Mouse (Mus musculus) hindlimb bud, embryonic 11.5 days (tissue): ENCODE results near the gene 1700086D15Rik.

ENCODE experiments used
- DNase-seq: peaks from one replicate; pipeline ENCODE4 v3.0.0-alpha.2; 2012; ENCODE audit warnings: low read depth, low spot score; ENCODE audit errors: extremely low spot score

Gene 1700086D15Rik

DNA sequence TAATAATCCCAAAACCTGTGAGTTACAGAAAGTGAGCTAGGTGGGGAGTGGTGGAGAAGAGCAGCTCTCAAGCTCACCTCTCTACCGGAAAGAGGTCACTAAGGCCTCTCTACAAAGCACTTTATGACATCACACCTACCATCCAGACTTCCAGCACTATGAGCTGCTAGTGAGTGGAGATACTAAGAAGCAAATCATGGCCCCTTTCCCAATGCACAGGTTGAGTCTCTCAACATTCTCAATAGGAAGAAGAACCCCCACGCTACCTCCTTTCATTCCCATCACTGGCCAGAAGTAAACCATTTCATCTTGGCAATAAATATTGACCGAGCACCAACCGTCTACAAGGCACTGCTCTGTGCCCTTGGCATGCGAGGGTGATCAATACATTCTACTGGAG, at the start of gene 1700086D15Rik:
Gene 1700086D15Rik (minus strand): TSS at position 101 of the 400 bp plus-strand sequence.
- DNase-seq = no peak

DNA sequence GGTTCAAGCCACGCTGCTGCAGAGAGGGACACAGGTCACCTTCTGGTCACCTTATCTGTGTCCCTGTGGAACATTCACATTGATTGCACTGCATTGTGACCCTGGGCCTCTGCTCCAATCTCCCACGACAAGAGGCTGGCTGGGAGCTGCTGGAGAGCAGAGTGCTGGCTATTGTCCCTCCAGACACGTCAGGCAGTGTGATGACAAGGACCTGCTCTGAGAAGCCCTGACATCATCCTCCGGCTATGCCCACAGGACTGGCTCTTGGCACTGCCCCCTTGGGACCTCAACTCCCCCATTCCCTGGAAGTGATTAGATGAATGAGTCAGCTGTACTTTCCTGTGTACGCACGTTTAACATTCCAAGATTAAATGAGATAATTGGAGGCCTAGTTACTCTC, 49.8 kb upstream of the 1700086D15Rik start:
- DNase-seq = no peak

DNA sequence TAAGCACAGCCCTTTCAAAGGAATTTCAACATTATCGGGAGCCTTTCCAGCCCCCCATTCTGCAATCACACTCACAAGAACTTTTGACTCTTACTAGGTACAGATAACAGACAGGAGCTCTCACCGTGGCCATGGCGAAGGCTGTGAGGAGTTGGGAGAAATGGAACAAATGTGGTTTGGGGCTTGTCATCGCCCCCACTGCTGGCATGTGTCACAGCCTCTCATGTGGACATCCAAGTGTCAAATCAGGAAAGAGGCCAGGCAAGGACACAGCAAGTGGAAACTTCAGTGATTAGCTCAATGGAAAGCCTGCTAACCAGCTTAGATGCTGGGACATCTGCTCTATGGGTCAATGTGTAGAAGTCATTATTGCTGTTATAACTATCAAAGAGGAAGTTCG, 45.6 kb upstream of the 1700086D15Rik start:
- no peak for DNase-seq

DNA sequence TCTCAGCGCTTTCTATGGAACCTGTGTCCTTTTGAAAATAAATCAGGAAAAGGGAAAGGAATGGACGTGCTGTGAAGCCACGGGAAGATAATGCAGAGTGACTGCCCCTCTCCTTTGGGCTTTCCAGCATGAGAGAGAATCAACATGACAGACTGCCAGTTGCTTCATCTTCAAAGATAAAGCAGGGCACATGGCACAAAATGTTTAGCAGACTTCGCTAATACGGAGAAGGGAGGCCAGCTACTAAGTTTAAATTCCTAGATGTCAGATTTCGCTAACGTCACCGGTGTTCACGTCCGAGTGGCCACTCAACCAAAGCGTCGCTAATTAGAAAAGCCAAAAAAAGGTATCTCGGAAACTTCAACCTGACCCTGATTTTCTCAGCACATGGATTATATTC, 45.0 kb upstream of the 1700086D15Rik start:
- no peak for DNase-seq

DNA sequence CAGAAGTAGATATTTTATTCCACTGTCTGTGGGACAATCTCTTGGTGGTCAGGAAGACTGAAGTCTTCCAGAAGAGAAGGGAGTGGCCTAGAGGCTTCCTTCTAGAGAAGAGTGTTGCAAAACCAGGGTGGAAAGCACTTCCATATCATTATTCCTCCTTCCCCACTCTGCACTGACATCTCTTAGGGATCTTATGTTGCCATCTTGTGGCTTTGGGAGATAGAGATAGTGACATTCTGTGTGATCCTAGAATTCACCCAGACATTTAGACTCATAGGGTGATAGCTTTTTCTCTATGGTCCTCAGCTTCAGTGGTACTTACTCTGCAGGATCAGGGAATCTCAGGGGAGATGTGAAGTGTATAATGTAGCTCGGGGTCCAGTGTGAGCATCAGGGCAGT, 43.3 kb upstream of the 1700086D15Rik start:
- no peak for DNase-seq

DNA sequence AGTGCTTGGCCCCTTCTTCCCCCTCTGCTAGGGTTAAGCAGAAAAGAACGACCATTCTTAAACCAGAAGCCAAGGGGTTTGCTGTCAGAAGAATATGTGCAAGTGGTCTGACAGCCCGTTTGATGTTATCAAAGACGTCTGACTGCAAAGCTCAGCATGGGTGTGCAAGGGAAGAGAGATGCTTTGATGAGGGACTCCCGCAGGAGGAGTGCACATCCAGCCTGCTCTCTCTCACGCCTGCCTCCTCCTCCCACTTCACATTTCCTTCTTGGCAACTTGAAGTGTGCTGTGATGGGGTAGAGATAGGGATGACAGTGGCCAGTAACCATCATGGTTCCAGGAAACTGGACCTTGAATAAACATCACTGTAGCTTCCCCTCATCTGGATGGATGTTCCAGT, 42.5 kb upstream of the 1700086D15Rik start:
- no peak for DNase-seq

DNA sequence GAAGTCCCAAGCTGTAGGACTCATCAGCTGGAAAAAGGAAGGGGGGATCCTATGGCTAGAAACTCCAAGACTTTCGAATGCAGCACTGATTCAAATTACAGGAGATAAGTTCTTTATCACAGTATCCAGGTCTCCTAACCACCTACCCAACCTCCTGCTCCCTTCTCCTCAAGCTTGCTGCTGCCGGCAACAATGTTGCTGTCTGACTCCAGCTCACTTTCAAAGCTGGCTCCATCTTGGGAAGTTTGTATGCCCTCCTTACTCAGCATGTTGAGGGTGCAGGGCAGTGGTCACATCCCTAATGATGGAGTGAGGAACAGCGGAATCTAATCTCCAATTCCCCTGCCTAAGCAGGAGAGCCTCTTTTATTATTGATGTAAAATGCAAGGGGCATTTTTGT, 38.3 kb upstream of the 1700086D15Rik start:
- DNase-seq = no peak

DNA sequence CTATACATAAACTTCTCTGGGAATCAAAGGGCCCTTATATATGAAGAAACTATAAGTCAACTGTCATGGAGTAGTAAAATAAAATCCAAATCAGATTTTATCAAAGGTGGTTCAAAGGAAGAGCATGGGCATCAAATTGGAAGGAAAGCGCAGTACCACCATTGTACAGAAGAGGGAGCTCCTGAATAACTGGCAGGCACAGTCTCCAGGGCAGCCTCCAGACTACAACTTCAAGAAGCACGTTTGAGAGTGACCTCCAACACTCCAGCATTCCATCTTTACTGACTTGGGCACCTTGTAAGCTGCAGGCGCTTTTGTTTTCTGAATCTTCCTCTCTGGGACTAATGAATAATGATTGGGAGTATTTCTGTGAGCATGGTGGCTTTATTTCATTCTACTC, 37.6 kb upstream of the 1700086D15Rik start:
- peak; percentile 56 for DNase-seq

DNA sequence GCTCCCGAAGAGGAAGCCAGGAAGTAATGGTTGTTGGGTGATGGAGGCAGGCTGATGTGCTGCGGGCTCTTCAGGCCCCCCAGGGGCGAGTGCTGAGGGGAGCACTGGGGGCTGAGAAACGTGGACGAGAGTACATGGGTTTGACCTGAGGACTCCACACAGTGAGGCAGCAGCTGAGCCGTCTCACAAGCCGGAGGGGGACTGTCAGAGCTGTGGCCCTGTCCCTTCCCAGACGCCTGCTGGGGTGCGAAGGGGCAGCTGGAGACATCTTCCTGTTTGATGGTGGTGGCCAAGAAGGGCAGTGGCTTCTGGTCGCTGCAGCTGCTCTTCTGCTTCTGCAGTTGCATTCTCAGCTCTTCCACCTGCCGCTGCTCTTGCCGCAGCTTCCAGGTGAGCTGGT, 27.3 kb upstream of the 1700086D15Rik start:
- no peak for DNase-seq

DNA sequence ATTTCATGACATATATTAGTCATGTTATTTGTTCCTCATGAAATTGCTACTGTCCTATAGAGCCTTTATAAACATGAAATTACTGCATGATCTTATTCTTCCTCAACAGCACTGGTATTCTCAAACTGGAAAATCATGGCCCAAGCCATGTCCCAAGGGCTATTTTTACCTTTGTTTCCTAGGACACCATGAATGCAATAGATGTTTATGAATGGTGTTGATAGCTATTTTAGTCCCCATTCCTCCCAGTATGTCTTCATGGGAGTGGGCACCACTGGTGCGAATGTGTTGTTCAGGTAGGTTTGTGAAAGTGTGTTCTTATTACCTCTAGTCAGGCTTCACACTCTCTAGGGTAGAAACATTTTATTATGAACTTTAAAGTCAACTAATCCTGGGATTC, 25.4 kb upstream of the 1700086D15Rik start:
- DNase-seq = no peak

DNA sequence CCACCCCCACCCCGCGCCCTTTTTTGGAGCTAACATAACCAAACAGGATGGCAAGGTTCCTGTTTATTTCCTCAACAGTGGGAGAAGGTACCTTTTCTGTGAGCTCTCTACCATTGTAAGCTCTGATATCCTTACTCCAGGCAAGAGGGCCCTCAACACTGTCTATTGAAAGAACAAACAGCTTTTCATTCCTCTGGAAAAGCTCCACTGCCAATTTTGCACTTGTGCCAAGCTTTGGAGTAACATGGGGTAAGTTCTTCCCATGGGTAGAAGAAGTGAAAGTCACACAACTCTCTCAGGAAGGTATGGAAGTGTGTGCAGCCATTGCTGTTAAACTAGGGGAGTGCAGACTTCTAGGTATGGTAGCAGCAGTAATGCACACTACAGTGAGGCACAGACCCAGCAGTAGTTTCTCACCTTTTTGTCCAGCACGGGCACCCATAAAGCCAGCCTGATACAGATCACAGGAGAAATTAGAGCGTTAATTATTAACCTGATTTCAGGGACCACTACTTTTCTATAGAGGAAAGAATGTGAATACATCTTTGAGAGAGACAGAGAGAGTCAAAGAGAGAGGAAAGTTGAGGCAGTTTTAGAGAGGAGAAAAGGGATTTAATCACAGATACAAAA, 10.5 kb upstream of the 1700086D15Rik start:
- no peak for DNase-seq

DNA sequence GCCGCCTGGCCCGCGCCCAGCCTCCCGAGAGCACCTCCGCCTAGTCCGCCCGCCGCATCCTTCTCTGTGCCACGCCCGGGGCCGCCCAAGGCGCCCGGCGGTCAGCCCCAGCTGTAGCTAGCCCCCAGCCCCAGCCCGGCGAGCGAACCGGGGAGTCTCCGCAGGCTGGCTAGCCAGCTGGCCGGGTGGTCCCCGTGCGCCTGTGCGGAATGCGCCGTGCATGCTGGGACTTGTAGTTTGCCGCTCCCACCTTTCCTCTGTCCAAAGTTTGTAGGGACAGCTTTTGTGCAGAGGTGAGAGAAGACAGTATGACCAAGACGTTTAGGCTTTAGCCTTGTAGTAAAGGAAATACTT, 3.1 kb upstream of the 1700086D15Rik start, which contains the start of gene Arhgap44:
Gene Arhgap44 (minus strand): TSS at position 195 of the 354 bp plus-strand sequence.
- peak; percentile 10 for DNase-seq

DNA sequence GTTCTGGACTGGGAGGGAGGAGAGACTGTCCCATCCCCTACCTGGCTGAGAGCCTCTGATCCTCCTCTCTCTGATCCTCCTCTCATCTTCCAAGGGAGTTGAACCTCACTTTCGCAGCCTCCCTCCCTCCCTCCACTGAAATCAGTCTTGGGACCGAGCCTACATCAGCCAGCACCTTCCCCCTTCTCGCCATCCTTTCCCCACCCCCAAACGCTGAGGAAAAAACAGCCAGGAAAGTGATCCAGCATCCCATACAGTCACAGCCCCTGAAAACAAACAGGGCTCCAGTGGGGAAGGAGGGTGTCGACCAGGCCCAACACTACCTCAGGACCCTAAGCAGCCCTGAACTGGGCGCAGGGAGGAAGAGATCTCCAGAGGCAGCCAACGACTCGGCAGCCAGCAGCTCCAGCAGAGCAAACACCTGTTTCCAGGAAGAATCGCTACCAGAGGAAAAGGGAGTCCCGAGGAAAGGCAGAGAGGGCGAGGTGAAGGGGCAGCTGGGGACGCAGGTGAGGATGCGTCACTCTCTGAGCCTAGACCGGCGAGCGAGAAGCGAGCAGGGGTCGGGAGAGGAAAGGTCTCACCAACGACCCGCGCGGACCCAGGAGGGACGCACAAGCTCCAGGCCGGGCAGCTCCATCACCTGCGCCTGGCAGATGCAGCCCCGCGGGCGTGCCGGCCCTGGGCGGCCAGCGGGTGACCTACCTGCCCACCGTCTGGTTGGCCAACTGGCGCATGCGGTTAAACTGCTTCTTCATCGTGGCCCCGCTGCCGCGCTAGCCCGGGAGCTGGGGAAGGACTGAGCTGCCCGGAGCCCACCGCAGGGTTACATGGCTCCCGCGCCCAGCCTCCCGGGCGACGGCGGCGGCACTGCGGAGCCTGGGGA, 2.4 kb upstream of the 1700086D15Rik start:
- DNase-seq = no peak

DNA sequence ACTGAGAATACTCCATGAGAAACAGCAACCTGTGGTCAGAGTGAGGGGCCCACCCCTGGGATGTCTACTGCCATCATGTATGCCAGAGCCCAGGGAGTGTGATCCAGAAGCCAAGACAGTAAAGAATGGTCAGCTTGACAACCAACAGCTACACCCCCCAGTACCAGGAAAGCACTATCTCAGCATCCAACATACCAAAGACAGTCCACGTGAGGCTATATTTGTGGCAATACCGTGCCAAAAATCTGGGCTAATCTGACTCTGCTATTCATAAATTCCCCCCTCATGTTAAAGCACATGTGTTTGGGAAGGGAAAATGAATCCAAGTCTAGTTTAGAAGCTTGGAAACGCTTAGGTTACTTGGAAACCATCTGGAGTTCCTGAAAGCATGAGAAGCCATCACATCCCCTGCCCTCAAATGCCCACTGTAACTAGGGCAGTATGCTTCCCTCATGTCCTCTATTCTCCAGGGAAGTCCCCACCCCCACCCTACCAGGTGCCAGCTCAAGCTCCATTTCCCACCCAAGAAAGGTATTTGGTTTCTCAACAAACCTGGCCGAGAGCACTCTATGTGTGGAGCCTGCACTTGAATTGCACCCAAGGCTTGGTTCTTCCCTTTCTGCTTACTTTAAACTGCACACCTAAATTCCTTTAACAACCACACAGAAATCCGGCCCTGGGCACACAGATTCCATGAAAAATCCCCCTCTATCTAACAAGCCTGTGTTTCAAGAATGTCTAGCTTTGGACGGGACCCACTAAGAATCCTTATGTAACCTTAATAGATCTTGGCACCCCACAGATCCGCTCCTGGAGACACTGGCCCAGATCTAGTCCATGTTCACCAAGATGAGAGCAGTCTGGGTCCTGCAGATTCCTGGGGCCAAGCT, 1.5 kb upstream of the 1700086D15Rik start:
- no peak for DNase-seq

DNA sequence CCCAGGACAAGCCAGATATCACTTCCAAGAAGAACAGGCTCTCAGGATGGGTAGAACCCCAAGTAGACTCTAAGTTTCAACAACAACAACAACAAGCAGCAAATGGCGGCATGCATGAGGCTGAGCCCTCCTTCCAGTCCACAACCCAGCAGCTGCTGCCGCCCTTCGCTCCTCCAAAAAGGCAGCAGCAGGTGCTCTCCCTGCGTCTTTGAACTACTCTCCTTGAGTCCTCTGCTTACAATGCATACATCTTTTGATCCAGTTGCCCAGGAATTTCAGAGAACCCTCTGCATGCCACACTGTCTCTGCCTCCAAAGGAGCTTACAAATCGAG, 1.1 kb downstream of the 1700086D15Rik start:
- no peak for DNase-seq

DNA sequence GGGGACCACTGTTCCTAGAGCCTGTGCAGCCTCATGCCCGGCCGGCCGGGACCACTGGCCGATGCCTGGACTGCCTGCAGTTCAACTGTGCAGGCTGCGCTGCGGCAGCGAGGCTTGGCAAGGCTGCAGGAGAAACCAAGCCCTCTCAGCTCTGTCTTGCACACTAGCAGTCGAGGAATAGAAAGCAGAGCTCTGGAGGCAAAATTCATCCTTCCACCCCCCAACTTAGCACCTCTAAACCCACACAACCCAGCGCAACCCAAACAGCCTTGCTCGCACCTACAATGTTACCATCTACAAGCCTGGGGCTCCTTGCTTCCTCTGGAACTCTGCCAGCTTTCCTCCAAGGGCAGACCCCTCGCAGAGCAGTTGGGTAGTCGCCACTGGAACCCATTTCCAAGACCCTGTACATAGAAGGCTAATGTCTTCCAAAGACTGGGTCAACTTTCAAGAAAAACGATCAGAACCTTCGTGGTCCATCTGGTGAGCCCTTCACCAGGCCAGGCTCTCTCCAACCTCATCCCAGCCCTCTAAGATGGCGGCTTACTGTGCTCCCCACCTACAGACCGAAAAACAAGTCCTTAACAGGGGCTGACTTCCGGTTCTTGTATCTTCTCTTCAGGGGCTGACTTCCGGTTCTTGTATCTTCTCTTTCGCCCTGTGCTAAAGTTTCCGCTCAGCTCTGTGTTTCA, 1.6 kb downstream of the 1700086D15Rik start:
- no peak for DNase-seq

DNA sequence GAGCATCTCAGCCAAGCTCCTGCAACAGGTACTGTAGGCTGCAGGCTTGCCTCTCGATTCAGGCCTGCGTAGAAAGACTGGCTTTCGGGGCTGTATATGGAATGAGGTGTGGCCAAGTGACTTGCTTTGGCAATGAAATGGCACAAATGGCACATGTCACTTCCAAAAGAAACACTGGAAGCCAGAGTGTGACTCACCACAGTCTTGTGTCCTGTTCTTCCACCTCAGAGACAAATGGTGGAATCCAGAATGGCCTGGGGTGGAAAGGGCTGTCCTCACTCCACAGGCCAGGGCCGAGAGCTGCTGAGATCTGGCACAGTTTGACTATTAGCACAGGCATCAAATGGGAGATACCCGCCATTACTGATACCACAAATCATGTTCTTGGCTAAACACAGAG, 6.7 kb downstream of the 1700086D15Rik start:
- no peak for DNase-seq

DNA sequence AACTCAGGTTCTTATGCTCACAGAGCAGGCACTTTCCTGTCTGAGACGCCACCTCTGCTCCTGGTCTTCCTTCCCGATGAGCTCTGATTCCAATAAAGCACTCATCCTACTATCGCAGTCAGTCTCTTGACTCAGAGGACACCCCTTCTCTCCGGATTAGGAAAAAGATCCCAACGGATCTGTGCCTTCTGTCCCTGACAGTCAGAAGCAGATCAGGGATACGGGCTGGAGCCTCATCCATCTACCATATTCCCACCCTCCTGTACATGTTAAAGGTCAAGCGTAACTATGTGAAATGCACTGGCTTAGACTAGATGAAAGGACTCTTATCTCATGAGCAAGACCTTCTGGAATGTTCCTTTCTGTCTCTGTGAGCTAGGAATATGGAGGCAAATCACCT, 11.2 kb downstream of the 1700086D15Rik start:
- DNase-seq = no peak

DNA sequence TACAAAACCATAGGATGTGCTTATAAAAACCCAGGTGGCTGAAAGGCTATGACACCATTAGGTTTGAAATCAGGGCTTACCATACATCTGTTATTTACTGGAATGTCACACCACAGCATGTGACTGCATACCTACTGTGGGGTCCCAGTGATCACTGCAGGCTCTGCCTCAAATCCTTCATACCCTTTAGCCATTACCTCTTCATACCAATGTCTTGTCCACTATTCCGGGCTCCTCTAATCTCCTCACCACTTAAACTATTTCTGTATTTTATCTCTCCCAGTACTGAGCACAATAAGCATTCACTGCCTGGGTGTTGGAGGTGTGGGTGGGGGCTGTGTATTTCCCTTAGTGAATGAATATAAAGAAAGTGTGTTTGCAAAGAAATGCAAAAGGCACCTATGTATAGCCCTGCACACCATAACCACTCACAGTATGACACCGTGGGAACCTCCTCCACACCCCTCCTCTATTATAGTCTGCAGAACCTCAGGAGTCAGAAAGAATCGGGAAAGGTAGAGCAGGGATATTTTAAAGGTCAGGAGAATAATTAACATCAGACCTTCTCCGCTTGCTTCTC, 16.8 kb downstream of the 1700086D15Rik start:
- DNase-seq = no peak

DNA sequence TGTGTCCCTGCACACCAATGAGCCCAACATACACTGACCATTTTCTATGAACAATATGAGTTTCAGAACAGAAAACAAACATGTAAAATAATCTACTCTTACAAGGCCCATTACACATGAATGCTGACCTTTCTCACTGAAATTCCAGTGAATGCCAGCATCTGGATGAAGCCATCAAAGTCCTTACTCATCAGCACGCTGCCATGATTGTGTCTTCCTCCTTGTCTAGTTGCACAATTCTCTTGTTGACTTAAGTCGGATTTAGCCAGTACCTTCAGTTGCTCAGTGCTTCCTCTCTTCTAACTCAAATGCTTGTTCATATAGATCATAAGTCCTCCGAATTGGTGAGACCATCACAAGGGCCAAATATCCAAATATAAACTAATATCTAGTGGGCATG, 20.7 kb downstream of the 1700086D15Rik start:
- DNase-seq = no peak
